Mouse (Mus musculus): ENCODE data around the gene Gm43302.
"Not testable (repeated sequence)": the region's sequence is repeated elsewhere in the genome, so short reads cannot be mapped to it uniquely, and the experiment has no call there.

Gene Gm43302

DNA sequence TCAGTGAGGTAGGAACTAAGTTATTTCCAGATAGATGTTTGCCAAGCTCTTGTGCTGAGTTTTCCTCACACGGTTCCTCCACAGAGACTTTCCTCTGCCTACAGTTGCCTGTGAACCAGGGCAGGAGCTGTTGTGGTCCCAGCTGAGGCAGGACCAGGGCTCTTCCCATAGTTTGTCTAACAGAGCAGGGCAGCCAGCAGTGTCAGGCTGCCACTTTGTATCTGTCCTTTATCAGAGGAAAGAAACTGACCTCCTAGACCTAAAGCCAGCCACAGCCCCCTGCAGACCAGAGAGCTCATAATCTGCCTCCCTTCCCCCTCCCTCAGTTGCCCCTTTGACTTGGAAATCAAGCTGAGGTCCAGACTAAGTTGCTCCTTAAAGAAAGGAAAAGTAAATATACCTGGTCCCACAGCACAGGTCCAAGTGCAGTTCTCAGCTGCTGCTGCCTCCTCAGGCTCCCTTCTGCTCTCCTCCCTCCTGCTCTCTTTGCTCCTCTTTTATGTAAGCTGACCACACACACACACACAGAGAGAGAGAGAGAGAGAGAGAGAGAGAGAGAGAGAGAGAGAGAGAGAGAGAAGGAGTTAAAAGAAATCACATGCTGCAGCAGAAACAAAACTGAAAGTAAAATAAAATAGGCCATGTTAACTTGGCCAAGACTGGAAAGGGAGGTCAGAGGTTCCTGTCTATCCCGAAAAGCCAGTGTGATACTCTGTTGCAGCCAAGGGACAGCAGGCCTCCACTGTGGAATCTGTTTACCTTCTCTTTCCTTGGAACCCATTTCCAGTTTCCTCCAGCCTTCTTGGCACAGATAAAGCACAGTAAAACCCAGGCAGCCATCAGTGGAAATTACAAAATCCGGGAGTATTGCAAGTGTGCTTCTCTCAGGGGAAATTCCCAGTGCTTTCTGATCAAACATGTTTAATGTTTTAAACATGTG is at the start of gene Gm43302, which contains the start of gene Gbp6:
Gene Gm43302 (minus strand): TSS at position 470 of the 940 bp plus-strand sequence.
Gene Gbp6 (minus strand): TSS at position 473 of the 940 bp plus-strand sequence.
- DNase-seq (ENCODE audit: low read depth, low spot score), result not testable (repeated sequence)

DNA sequence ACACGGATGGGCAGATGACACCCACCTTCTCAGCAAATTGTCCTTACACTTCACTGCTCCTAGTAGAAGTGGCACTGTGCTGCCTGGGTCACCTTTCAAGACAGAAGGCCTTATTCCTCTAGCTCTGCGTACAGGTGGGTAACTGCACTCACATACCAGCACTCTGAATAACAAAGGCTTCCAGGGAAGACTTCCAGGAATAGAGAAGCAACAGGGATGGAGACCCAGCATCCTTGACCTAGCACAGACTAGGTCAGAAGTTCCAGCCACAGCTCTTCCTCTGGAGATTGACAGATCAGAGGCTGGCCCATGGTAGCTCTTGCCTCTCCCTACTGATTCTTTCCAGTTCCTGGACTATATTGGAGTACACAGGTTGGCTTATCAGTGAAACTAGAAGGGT is 47.8 kb upstream of the Gm43302 start:
- no peak for DNase-seq (ENCODE audit: low read depth, low spot score)

DNA sequence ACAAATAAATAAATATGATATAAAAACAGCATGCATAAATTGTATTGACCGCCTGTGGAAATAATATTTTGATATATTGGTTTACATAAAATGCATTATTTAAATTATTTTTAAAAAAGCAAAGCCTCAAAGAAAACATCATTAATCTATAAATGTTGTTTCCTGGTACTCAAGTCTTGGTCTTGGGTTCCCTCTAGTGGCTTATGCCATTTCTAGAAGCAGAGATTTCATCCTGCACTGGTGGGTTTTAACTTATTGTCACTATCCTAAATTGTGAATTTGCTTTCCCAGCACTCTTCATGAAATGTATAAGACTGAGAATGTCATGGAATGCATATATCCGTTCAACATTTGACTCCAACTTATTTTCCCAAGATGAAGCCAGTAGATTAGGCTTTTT is 29.0 kb upstream of the Gm43302 start:
- DNase-seq (ENCODE audit: low read depth, low spot score), result no peak

DNA sequence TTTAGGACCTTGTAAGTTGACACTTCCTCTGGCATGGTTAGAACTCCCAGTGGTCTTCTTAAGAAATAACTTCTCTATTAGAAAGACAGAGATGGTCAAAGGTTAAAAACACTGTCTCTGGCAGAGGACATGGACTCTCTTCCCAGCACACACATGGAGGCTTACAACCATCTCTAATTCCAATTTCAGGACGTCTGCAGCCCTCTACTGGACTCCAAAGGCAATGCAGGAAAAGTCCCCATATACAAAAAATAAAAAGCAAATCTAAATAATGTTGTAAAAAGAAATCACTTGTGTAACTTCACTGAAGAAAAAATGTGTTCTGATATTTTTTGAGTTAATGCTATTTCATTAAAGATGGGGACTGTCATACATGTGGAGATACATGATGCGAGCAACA is 17.4 kb upstream of the Gm43302 start:
- no peak for DNase-seq (ENCODE audit: low read depth, low spot score)

DNA sequence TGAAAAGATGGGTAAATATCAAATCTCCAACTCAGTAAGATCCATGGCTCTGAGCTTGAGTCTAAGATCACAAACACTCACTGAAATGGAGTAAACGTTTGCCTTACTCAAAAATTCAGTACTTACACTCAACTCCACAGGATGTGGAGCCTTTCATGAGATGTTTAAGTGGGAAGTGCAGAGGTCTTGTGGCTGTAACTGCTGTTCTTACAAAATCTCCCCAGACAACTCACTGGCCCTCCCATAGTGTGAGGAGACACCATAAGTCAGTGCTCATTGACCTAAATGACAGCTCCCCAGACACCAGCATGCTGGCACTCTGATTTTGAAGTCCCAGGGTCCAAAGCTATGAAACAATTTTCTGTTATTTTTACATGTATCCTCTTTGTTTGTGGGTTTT is 15.7 kb upstream of the Gm43302 start:
- DNase-seq (ENCODE audit: low read depth, low spot score), result not testable (repeated sequence)

DNA sequence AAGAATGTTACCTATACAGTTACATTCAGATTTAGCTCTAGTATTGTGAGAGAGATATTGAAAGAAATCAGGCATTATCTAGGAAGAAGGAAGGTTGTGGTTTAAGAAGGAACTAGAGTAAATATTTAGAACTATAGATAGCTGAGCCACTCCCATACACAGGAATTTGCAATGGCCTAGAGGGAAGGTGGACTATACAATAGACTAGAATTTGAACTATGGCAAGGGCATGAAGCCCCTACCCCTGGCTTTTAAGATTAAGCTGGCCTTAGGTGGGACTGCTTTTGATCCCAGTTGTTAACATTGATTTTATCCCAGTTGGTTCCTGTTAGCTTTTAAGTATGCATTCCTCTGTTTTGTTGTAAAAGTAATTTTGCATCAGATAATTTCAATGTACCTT is 13.5 kb upstream of the Gm43302 start:
- DNase-seq (ENCODE audit: low read depth, low spot score), result not testable (repeated sequence)

DNA sequence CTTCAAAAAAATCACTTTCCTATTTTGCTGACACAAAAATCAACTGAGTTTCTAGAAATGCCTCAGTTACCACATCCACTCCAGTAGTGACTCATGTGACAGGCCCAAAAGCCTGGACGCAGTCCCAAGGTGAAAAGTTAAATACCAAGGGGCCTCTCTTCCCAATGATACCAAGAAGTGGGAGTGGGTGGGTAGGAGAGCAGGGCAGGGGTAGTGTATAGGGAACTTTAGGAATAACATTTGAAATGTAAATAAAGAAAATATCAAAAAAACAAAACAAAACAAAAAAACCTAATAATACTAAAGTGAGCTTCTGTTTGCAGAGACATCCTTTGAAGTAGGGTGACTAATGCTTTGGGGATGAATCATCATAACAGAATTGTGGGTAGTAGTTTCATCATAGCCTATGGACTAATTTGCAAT is 12.7 kb upstream of the Gm43302 start:
- DNase-seq (ENCODE audit: low read depth, low spot score), result no peak

DNA sequence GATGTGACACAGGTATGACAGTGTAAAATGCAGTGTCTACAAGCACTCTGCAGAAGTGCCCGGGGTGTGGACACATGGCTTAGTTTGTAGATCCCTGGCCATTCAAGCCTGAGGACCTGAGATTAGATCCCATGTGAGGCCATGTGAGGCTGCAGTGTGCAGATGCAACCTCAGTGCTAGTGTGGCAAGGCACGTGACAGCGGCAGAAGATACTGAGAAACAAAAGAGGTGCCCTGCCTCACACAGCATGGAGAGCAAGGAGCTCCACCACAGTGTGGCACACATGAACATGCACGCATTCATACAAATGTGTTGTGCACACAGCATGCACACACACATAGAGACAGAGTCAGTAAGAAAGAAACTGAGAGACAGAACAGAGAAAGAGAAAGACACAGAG is 12.2 kb upstream of the Gm43302 start:
- DNase-seq (ENCODE audit: low read depth, low spot score), result not testable (repeated sequence)

DNA sequence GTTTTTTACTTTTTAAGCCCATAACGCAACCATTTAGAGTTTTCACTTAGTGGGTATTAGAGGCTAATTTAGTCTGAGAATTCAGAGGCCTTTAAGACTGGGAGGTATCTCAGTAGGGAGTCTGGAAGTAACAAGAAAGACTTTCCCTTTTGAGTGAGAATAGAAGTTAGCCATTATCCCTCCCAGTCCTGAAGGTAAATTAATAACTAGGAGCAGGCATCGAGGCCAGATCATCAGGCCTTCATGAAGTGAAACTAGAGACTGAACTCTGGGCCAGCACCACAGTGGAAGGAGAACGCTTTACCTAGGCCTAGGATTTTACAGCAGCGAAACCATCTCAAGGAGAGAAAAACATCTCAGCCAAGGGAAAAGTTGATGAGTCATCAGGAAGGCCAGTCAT is 8.5 kb upstream of the Gm43302 start:
- DNase-seq (ENCODE audit: low read depth, low spot score), result no peak

DNA sequence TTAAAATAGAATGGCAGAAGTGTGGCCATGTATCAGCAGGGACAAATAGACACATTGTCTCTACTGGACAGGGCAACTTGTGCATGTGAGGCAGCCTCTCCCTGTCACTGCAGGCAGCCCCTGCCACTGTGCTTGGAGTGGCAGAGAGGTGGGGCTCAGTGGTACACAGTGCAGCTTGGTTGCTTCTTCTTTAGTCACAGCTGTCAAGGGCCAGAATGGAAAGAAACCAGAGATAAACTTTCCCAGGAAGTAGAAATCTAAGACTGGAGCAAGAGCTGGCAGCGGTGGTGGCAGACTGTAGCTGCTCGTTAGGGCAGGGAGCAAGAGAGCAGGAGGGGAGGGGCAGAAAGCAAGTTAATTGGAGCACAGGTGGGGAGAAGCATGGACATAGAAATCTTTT is 8.0 kb upstream of the Gm43302 start:
- no peak for DNase-seq (ENCODE audit: low read depth, low spot score)

DNA sequence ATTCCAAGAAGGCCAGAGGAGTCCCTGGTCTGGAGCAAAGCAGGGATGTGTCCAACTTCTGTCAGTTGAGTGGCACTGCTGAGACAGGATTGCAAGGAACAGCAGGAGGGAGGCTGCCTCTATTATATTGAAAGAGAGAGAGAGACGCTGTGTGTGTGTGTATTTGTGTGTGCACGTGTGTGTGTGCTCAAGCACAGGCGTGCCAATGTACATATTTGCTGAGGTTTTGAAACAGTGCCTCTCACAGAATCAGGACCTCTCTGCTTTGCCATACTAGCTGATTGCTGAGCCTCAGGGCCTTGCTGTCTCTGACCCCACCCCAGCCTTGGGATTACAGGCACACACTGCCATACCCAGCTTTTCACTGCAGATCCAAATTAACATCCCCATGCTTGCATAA is 2.3 kb upstream of the Gm43302 start:
- DNase-seq (ENCODE audit: low read depth, low spot score), result no peak

DNA sequence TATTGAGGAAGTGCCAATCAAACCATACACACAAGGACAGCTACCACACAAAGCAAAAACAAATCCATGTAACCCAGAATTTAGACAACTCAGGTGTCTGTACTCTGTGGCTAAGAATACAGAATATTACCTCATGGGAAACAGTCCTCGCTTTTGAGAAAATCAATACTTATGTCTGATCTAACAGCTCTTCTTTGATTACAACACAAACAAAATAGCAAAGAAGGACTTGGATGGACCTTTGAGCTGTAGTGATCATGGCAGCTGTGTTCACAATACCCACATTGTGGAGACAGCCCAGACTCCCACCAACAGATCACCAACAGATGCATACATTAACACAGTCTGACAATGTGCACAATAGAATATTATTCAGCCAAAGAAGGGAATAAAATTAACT is 1.0 kb downstream of the Gm43302 start:
- DNase-seq (ENCODE audit: low read depth, low spot score), result no peak

DNA sequence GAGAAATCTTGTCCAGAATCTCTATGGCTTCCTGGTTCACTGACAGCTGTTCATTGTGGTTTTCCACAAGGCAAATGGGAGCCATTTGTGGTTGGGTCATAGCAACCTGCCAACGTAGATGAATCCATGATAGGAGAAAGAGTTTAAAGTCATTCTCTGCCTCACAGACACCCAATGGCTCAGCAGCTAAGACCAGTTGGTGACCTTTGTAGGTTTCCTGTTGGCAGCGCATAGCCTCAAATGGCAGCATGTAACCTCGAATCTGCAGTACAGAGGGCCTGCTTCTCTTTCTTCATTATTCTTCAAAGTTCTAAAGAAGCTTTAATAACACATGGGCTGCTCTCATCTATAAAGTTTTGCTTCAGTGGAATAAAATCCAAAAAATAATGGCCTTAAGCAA is 2.6 kb downstream of the Gm43302 start:
- DNase-seq (ENCODE audit: low read depth, low spot score), result not testable (repeated sequence)

DNA sequence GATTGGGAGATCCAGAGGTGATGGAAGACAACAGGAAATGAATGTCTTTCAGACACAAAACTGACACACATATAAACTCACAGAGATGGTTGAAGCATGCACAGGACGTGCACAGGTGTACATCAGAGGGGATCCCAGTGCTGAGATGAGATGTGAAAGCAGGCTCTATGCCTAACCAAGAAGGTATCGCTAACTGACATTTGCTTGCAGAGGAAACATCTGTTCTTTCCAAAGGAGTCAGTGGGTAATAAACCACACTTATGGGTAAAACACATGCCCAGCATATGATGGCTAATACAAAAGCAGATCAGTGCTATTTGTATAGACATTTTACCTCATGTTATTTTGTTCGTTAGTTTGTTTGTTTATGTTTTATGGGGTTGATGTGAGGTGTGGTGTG is 32.8 kb downstream of the Gm43302 start:
- DNase-seq (ENCODE audit: low read depth, low spot score), result not testable (repeated sequence)

DNA sequence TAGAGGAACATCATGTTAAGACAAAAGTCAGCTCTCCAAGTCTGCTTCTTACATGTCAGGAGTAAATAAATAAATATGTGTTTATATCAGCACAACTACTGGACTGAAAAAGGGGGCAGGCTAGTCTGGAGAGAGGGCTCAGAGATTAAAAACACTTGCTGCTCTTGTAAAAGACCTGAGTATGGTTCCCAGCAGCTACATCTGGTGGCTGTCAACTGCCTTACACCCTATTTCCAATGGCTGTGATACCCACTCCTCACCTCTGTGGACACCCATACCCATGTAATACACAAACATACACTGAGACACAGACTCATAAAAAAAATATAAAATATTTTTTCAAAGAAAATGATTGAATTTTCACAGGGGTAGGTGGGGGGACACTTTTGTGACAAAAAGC is 41.0 kb downstream of the Gm43302 start:
- DNase-seq (ENCODE audit: low read depth, low spot score), result no peak

DNA sequence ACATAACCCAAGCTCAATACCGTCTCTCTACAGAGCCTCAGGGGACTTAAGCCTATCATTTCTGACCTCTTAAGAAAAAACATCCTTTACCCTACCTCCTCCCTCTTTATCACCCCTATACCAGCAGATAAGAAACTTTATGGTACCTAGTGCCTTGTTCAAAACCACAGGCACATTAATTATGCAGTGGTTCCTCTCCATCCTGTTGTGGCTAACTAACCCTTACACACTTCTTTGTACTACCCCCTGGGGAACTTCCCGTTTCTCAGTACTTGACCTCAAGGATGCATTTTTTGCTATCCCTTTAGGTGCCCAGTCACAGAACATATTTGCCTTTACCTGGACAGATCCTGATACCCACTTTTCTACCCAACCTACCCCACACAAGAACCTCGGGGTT is 48.8 kb downstream of the Gm43302 start:
- DNase-seq (ENCODE audit: low read depth, low spot score), result not testable (repeated sequence)

DNA sequence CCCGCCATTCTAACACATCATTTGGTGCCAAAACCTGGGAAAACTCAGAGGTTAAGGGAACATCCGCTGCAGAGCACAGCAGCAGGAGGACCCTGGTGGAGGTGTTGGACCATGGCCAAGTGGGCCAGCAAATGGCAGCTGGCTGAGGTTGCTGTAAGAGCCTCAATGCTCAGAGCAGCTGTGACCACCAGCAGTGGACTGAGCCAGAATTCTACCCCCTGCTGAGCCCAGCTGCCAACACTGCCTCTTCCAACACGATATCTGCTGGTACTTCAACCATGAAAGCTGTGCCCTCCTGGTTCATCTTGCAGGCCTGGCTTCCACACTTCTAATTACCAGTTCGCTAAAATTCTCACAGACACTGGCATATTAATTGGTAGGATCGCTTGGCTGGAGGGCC is 52.5 kb downstream of the Gm43302 start:
- DNase-seq (ENCODE audit: low read depth, low spot score), result not testable (repeated sequence)

DNA sequence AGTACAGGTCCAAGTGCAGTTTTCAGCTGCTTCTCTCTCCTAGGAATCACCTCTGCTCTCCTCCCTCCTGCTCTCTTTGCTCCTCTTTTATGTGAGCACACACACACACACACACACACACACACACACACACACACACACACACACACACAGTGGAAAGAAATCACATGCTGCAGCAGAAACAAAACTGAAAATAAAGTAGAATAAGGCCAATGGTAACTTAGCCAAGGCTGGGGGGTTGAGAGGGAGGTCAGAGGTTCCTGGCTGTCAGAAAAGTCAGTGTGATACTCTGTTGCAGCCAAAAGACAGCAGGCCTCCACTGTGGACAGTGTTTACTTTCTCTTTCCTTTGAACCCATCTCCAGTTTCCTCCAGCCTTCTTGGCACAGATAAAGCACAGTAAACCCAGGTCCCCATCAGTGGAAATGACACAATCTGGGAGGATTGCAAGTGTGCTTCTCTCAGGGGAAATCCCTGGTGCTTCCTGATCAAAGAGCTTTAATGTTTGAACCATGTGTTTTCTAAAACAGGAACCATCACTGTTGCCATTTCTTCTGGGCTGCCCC is 53.9 kb downstream of the Gm43302 start, which contains the start of gene Gbp10:
Gene Gbp10 (minus strand): TSS at position 51 of the 565 bp plus-strand sequence.
- not testable (repeated sequence) for DNase-seq (ENCODE audit: low read depth, low spot score)

DNA sequence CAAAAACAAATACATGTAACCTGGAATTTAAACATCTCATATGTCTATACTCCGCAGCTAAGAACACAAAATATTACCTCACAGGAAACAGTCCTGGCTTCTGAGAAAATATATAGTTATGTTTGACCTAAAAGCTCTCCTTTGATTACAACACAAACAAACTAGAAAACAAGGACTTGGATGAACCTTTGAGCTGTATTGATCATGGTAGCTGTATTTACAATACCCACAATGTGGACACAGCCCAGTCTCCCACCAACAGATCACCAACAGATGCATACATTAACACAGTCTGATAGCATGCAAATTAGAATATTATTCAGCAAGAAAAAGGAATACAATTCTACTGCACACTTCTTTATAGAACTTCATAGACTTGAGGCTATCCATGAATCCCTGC is 55.1 kb downstream of the Gm43302 start:
- DNase-seq (ENCODE audit: low read depth, low spot score), result not testable (repeated sequence)

DNA sequence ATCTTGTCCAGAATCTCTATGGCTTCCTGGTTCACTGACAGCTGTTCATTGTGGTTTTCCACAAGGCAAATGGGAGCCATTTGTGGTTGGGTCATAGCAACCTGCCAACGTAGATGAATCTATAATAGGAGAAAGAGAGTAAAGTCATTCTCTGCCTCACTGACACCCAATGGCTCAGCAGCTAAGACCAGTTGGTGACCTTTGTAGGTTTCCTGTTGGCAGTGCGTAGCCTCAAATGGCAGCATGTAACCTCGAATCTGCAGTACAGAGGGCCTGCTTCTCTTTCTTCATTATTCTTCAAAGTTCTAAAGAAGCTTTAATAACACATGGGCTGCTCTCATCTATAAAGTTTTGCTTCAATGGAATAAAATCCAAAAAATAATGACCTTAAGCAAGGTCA is 57.5 kb downstream of the Gm43302 start:
- DNase-seq (ENCODE audit: low read depth, low spot score), result not testable (repeated sequence)

DNA sequence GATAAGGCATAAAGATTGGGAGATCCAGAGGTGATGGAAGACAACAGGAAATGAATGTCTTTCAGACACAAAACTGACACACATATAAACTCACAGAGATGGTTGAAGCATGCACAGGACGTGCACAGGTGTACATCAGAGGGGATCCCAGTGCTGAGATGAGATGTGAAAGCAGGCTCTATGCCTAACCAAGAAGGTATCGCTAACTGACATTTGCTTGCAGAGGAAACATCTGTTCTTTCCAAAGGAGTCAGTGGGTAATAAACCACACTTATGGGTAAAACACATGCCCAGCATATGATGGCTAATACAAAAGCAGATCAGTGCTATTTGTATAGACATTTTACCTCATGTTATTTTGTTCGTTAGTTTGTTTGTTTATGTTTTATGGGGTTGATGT is 84.5 kb downstream of the Gm43302 start:
- DNase-seq (ENCODE audit: low read depth, low spot score), result not testable (repeated sequence)

DNA sequence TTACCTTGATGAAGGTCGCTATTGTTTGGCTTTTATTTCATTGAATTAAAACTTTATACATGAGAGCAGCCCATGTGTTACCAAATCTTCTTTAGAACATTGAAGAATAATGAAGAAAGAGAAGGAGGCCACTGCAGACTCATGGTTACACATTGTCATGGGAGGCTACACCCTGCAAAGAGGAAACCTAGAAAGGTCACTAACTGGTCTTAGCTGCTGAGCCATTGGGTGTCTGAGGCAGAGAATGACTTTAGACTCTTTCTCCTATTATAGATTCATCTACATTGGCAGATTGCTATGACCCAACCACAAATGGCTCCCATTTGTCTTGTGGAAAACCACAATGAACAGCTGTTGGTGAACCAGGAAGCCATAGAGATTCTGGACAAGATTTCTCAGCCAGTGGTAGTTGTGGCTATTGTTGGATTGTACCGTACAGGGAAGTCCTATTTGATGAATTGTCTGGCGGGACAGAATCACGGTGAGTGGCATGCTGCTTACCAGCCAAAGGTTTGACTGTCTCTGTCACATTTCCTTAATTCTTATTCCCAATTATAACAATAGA is 92.6 kb downstream of the Gm43302 start:
- not testable (repeated sequence) for DNase-seq (ENCODE audit: low read depth, low spot score)

All from embryo, embryonic 11.5 days (tissue).